Mouse (Mus musculus): ENCODE results near the gene Map2k6. TPM values are rescaled to one million over a fixed set of nuclear protein-coding genes. Genes with fewer than 3 reads are reported as not detected.
A peak's percentile ranks its signal among the peaks of the same experiment; 100 is the strongest.

Gene Map2k6
- polyA plus RNA-seq, 1 experiment from 2014 or later, result 52.9 TPM

GRCm38 (mm10) chr11:110461560-110462331 lies 62.8 kb downstream of the Map2k6 start:
- H3K4me2 ChIP-seq (replicated peaks), result no peak overlapping the region
- H3K27ac ChIP-seq (replicated peaks), result no peak overlapping the region
- ATAC-seq (replicated peaks), result no peak
- H3K4me1 ChIP-seq, result peaks cover 27% of the 10 kb centered on the region
- H3K4me3 ChIP-seq, result no peak overlapping the region
- WGBS, result 92% methylated on average over 17 of the region's 17 CpGs
- no peaks in the 10 kb centered on the region for H3K9me3 ChIP-seq
- H3K27me3 ChIP-seq, result no peaks in the 10 kb centered on the region
- H3K36me3 ChIP-seq, result no peaks in the 10 kb centered on the region
- no peak overlapping the region for H3K9ac ChIP-seq (replicated peaks)

- Histone ChIP-seq H3K4me1 (peaks cover 16% of the 10 kb centered on the region), H3K36me3 (no peaks in the 10 kb centered on the region), H3K4me3 (no peak overlapping the region), H3K27me3 (no peaks in the 10 kb centered on the region), H3K4me2 (replicated peaks) (no peak overlapping the region), H3K27ac (replicated peaks) (no peak overlapping the region), H3K9ac (replicated peaks) (no peak overlapping the region), H3K9me3 (no peaks in the 10 kb centered on the region)
- WGBS, result 85% methylated on average over 8 of the region's 8 CpGs
- no peak for ATAC-seq (replicated peaks)
Observed at GRCm38 (mm10) chr11:110462975-110463578, 64.2 kb downstream of the Map2k6 start.

GRCm38 (mm10) chr11:110463801-110464200 lies 64.9 kb downstream of the Map2k6 start:
- peaks cover 14% of the 10 kb centered on the region for H3K4me1 ChIP-seq
- H3K4me2 ChIP-seq (replicated peaks), result no peak overlapping the region
- H3K9ac ChIP-seq (replicated peaks), result no peak overlapping the region
- WGBS, result 70% methylated on average over 9 of the region's 9 CpGs
- H3K4me3 ChIP-seq, result no peak overlapping the region
- H3K36me3 ChIP-seq, result no peaks in the 10 kb centered on the region
- no peak overlapping the region; the same call in 1 of the 2 replicates for H3K27ac ChIP-seq (replicated peaks)
- H3K27me3 ChIP-seq, result no peaks in the 10 kb centered on the region
- H3K9me3 ChIP-seq, result no peaks in the 10 kb centered on the region
- no peak for ATAC-seq (replicated peaks)

- H3K36me3 ChIP-seq, result no peaks in the 10 kb centered on the region
- H3K9me3 ChIP-seq, result no peaks in the 10 kb centered on the region
- no peak overlapping the region for H3K9ac ChIP-seq (replicated peaks)
- H3K27me3 ChIP-seq, result no peaks in the 10 kb centered on the region
- no peak for ATAC-seq (replicated peaks)
- H3K4me3 ChIP-seq, result no peak overlapping the region
- no peak overlapping the region for H3K4me2 ChIP-seq (replicated peaks)
- H3K4me1 ChIP-seq, result peaks cover 3% of the 10 kb centered on the region; the same call in 1 of the 2 replicates
- 94% methylated on average over 2 of the region's 2 CpGs for WGBS
- H3K27ac ChIP-seq (replicated peaks), result no peak overlapping the region
Observed at GRCm38 (mm10) chr11:110469054-110469453, 70.1 kb downstream of the Map2k6 start.

GRCm38 (mm10) chr11:110470561-110471273 lies 71.8 kb downstream of the Map2k6 start:
- Histone ChIP-seq H3K9ac (replicated peaks) (no peak overlapping the region), H3K36me3 (no peaks in the 10 kb centered on the region), H3K27ac (replicated peaks) (no peak overlapping the region), H3K4me1 (no peaks in the 10 kb centered on the region), H3K9me3 (no peaks in the 10 kb centered on the region), H3K27me3 (no peaks in the 10 kb centered on the region), H3K4me3 (no peak overlapping the region), H3K4me2 (replicated peaks) (no peak overlapping the region)
- ATAC-seq (replicated peaks), result no peak
- 86% methylated on average over 8 of the region's 8 CpGs for WGBS

GRCm38 (mm10) chr11:110471362-110471761 lies 72.4 kb downstream of the Map2k6 start:
- H3K27me3 ChIP-seq, result no peaks in the 10 kb centered on the region
- no peaks in the 10 kb centered on the region for H3K36me3 ChIP-seq
- H3K4me3 ChIP-seq, result no peak overlapping the region
- no peak overlapping the region for H3K9ac ChIP-seq (replicated peaks)
- no peak for ATAC-seq (replicated peaks)
- no peaks in the 10 kb centered on the region for H3K9me3 ChIP-seq
- no peak overlapping the region for H3K4me2 ChIP-seq (replicated peaks)
- H3K4me1 ChIP-seq, result peaks cover under 1% of the 10 kb centered on the region
- H3K27ac ChIP-seq (replicated peaks), result no peak overlapping the region
- 74% methylated on average over 2 of the region's 2 CpGs for WGBS

GRCm38 (mm10) chr11:110472078-110472477 lies 73.2 kb downstream of the Map2k6 start:
- no peak overlapping the region for H3K9ac ChIP-seq (replicated peaks)
- H3K4me2 ChIP-seq (replicated peaks), result no peak overlapping the region
- WGBS, result 93% methylated on average over 5 of the region's 5 CpGs
- H3K36me3 ChIP-seq, result no peaks in the 10 kb centered on the region
- no peak overlapping the region for H3K27ac ChIP-seq (replicated peaks)
- ATAC-seq (replicated peaks), result no peak
- H3K27me3 ChIP-seq, result no peaks in the 10 kb centered on the region
- H3K4me1 ChIP-seq, result peaks cover 6% of the 10 kb centered on the region
- no peak overlapping the region for H3K4me3 ChIP-seq
- H3K9me3 ChIP-seq, result no peaks in the 10 kb centered on the region

- Histone ChIP-seq H3K4me3 (no peak overlapping the region), H3K4me1 (peaks cover 20% of the 10 kb centered on the region), H3K4me2 (replicated peaks) (no peak overlapping the region), H3K27me3 (no peaks in the 10 kb centered on the region), H3K36me3 (no peaks in the 10 kb centered on the region), H3K9ac (replicated peaks) (no peak overlapping the region), H3K9me3 (no peaks in the 10 kb centered on the region), H3K27ac (replicated peaks) (no peak overlapping the region)
- no peak for ATAC-seq (replicated peaks)
- 94% methylated on average over 16 of the region's 16 CpGs for WGBS
Observed at GRCm38 (mm10) chr11:110473495-110473894, 74.6 kb downstream of the Map2k6 start.

- no peaks in the 10 kb centered on the region for H3K27me3 ChIP-seq
- no peak overlapping the region for H3K4me2 ChIP-seq (replicated peaks)
- no peak overlapping the region for H3K4me3 ChIP-seq
- H3K4me1 ChIP-seq, result peaks cover 47% of the 10 kb centered on the region
- WGBS, result 48% methylated on average over 5 of the region's 5 CpGs
- peak overlapping the region; percentile 9; the same call in 1 of the 2 replicates for H3K27ac ChIP-seq (replicated peaks)
- no peaks in the 10 kb centered on the region for H3K9me3 ChIP-seq
- ATAC-seq (replicated peaks), result no peak
- H3K9ac ChIP-seq (replicated peaks), result no peak overlapping the region
- no peaks in the 10 kb centered on the region for H3K36me3 ChIP-seq
Observed at GRCm38 (mm10) chr11:110476361-110477151, 77.6 kb downstream of the Map2k6 start.

GRCm38 (mm10) chr11:110477961-110478869 lies 79.3 kb downstream of the Map2k6 start:
- no peaks in the 10 kb centered on the region for H3K9me3 ChIP-seq
- H3K36me3 ChIP-seq, result no peaks in the 10 kb centered on the region
- 9% methylated on average over 18 of the region's 18 CpGs for WGBS
- H3K9ac ChIP-seq (replicated peaks), result no peak overlapping the region
- peak overlapping the region; percentile 82 for H3K27ac ChIP-seq (replicated peaks)
- H3K4me1 ChIP-seq, result peaks cover 49% of the 10 kb centered on the region
- peak overlapping the region; percentile 30 for H3K4me2 ChIP-seq (replicated peaks)
- no peaks in the 10 kb centered on the region for H3K27me3 ChIP-seq
- peak; percentile 73 for ATAC-seq (replicated peaks)
- no peak overlapping the region for H3K4me3 ChIP-seq

GRCm38 (mm10) chr11:110478978-110479384 lies 80.1 kb downstream of the Map2k6 start:
- ATAC-seq (replicated peaks), result peak; percentile 86
- Histone ChIP-seq H3K4me2 (replicated peaks) (peak overlapping the region; percentile 40), H3K27me3 (no peaks in the 10 kb centered on the region), H3K9me3 (no peaks in the 10 kb centered on the region), H3K4me3 (peak overlapping the region; percentile 26), H3K9ac (replicated peaks) (no peak overlapping the region), H3K36me3 (no peaks in the 10 kb centered on the region), H3K4me1 (peaks cover 49% of the 10 kb centered on the region), H3K27ac (replicated peaks) (peak overlapping the region; percentile 85)
- 0% methylated on average over 5 of the region's 6 CpGs for WGBS
